Mouse (Mus musculus) kidney, embryonic 15.5 days (tissue): ENCODE measurements around the gene Shroom3. TPM values are rescaled to one million over a fixed set of nuclear protein-coding genes. Genes with fewer than 3 reads are reported as not detected.
A peak's percentile ranks its signal among the peaks of the same experiment; 100 is the strongest.

Experiments used
- ATAC-seq: fragments of 200-750 bp; cut with Nextera tagmentation; replicated peaks from 2 replicates; pipeline ENCODE4 v1.8.0; 2017; ENCODE audit warnings: moderate TSS enrichment; ENCODE audit not compliant: low FRiP score
- H3K27ac ChIP-seq: fragments of 300-500 bp; sonication (generic); 2 replicates; pipeline ENCODE4 v1.5.1; 2015; ENCODE audit warnings: mild to moderate bottlenecking, inconsistent platforms
- H3K27me3 ChIP-seq: fragments of 300-500 bp; sonication (generic); 2 replicates; pipeline ENCODE4 v1.6.1; 2015; ENCODE audit warnings: inconsistent platforms
- H3K36me3 ChIP-seq: fragments of 300-500 bp; sonication (generic); 2 replicates; pipeline ENCODE4 v1.6.1; 2015; ENCODE audit warnings: inconsistent platforms
- H3K4me1 ChIP-seq: fragments of 300-500 bp; sonication (generic); 2 replicates; pipeline ENCODE4 v1.6.1; 2015; ENCODE audit warnings: inconsistent platforms
- H3K4me2 ChIP-seq: fragments of 300-500 bp; sonication (generic); 2 replicates; pipeline ENCODE4 v1.6.1; 2015; ENCODE audit warnings: moderate library complexity, mild to moderate bottlenecking, inconsistent platforms
- H3K4me3 ChIP-seq: fragments of 300-500 bp; sonication (generic); replicated peaks from 2 replicates; pipeline ENCODE4 v1.5.1; 2015; ENCODE audit warnings: mild to moderate bottlenecking, inconsistent platforms
- H3K9ac ChIP-seq: fragments of 300-500 bp; sonication (generic); 2 replicates; pipeline ENCODE4 v1.6.1; 2015; ENCODE audit warnings: mild to moderate bottlenecking, inconsistent platforms
- H3K9me3 ChIP-seq: fragments of 300-500 bp; sonication (generic); replicated peaks from 2 replicates; pipeline ENCODE4 v1.6.1; 2016; ENCODE audit warnings: inconsistent platforms
- WGBS: fragments of 180-500 bp; shearing (Covaris S2); methylation state at CpG from one replicate; pipeline ENCODE4 v1.1.7; 2015; ENCODE audit warnings: mixed read lengths; 5-methylcytosine and 5-hydroxymethylcytosine counted together
- polyA plus RNA-seq: library from polyadenylated mRNA; unstranded; fragments of >200 nt; fragmentation: Nextera tagmentation; extraction: Ambion mirVana; gene quantifications from 2 replicates; pipeline ENCODE4 v1.2.1, GENCODE M21; 2015

Gene Shroom3
- polyA plus RNA-seq, 1 experiment from 2014 or later = 7.9 TPM

DNA sequence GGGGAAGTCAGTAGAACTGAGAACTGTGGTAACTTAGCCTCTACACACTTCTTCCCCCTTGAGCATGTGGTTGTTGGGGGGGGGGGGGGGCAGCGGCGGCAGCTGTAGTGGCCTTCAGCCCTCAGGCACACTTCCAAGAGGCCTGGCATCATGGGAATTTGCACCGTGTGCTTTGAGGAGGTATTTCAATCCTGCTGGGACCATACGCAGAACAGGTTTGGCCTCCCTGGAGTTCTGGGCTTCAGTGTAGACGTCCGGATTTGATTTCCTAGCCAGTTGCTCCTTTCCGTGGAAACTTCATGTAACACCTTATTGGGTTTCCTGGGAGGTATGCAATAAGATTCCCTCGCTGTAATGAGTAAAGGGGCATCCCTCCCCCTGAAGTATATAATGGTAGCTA, 105.8 kb downstream of the Shroom3 start:
- Histone ChIP-seq H3K9ac (no peak overlapping the region), H3K36me3 (no peaks in the 10 kb centered on the region), H3K4me2 (no peak overlapping the region), H3K4me3 (no peak overlapping the region), H3K27me3 (no peaks in the 10 kb centered on the region), H3K9me3 (no peaks in the 10 kb centered on the region), H3K27ac (no peak overlapping the region), H3K4me1 (peaks cover 21% of the 10 kb centered on the region)
- 48% methylated on average over 8 of the region's 8 CpGs for WGBS
- no peak for ATAC-seq

DNA sequence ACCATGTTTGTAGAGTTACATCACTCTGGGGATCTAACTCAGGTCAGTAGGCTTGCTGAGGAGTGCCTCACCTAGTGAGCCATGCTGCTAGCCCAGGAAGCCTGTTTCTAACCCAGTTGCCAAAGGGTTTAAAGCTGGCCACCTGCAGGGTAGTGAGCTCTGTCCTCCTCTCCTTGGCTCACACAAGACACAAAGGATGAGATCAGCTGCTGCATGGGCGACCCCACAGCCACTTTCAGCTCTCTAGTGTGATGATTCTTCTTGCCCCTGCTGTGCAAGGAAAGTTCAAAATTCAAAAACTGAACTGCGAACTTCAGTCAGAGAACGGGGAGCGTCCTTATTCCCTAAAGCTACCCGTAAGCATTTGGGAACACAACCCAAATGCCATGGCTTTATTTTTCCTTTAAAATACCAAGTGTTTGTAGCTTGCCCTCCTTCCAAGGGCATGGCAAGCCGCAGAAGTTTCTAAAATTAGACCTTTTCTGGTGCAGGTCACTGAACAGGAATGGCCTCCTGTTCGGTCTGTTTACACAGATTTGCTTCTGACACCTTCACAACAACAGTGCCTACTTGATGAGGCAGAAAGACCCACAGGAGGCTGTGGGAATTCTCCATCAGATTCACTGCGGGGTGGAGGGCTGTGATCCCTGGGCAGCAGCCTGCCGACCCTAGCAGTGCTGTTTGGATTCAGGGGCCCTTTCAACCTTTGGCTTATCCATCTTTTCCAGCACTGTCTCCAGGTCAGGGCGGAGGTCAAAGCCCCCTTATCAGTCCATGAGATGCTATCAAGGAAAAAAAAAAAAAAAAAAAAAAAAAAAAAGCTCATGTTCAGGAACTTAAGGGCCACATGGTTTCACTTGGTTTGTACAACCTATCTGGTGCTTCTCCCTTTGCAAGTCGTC, 113.1 kb downstream of the Shroom3 start:
- Histone ChIP-seq H3K4me3 (no peak overlapping the region), H3K9ac (no peak overlapping the region), H3K27ac (peak overlapping the region; percentile 33; the same call in 1 of the 2 replicates), H3K36me3 (no peaks in the 10 kb centered on the region), H3K9me3 (no peaks in the 10 kb centered on the region), H3K4me2 (no peak overlapping the region), H3K27me3 (no peaks in the 10 kb centered on the region), H3K4me1 (peaks cover 12% of the 10 kb centered on the region)
- 32% methylated on average over 11 of the region's 11 CpGs for WGBS
- ATAC-seq = peak; percentile 52; the same call in 1 of the 2 replicates

DNA sequence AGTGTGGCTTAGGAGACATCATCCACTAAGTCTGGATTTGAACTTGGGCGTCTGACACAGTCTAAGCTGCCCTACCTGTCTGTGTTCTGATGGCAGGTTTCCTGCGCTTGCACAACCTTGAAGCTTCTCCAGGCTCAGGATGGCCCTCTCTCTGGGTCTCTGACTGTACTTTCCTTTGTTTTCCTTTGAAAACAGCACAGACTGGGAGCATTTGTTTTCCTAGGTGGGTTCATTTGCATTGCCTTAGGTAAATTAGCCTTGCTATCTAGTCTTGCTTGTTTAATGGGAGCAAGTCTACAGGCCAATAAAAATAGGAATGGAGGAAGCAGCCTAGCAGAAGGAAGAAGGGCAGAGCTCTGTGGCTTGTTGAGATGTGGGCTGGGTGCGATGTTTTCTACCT, 114.7 kb downstream of the Shroom3 start:
- H3K4me1 ChIP-seq = peaks cover 12% of the 10 kb centered on the region
- no peaks in the 10 kb centered on the region for H3K9me3 ChIP-seq
- ATAC-seq = no peak
- H3K4me2 ChIP-seq = no peak overlapping the region
- no peak overlapping the region for H3K27ac ChIP-seq
- 83% methylated on average over 3 of the region's 3 CpGs for WGBS
- no peak overlapping the region for H3K9ac ChIP-seq
- no peak overlapping the region for H3K4me3 ChIP-seq
- no peaks in the 10 kb centered on the region for H3K27me3 ChIP-seq
- no peaks in the 10 kb centered on the region for H3K36me3 ChIP-seq

DNA sequence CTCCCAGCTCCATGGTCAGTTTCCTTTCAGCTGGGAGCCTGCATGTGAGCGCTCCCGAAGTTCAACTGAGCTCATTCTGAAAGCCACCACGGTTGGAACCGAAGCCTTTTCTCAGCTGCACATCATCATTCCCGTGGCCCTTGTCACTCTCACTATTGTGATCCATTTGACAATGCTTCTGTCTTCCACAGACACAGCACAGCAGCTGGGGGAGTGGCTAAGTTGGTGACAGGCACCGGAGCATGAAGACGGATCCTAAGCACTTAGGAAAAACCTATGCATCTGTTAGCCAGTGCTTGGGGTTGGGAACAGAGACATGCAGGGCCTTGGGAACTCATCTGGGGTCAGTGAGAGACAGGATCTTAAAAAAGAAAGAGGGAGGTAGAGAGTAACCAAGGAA, 121.1 kb downstream of the Shroom3 start:
- no peak overlapping the region for H3K27ac ChIP-seq
- H3K9ac ChIP-seq = no peak overlapping the region
- H3K4me3 ChIP-seq = no peak overlapping the region
- 48% methylated on average over 7 of the region's 7 CpGs for WGBS
- ATAC-seq = no peak
- no peaks in the 10 kb centered on the region for H3K36me3 ChIP-seq
- H3K4me2 ChIP-seq = no peak overlapping the region
- peaks cover 26% of the 10 kb centered on the region for H3K4me1 ChIP-seq
- no peaks in the 10 kb centered on the region for H3K27me3 ChIP-seq
- H3K9me3 ChIP-seq = no peaks in the 10 kb centered on the region

DNA sequence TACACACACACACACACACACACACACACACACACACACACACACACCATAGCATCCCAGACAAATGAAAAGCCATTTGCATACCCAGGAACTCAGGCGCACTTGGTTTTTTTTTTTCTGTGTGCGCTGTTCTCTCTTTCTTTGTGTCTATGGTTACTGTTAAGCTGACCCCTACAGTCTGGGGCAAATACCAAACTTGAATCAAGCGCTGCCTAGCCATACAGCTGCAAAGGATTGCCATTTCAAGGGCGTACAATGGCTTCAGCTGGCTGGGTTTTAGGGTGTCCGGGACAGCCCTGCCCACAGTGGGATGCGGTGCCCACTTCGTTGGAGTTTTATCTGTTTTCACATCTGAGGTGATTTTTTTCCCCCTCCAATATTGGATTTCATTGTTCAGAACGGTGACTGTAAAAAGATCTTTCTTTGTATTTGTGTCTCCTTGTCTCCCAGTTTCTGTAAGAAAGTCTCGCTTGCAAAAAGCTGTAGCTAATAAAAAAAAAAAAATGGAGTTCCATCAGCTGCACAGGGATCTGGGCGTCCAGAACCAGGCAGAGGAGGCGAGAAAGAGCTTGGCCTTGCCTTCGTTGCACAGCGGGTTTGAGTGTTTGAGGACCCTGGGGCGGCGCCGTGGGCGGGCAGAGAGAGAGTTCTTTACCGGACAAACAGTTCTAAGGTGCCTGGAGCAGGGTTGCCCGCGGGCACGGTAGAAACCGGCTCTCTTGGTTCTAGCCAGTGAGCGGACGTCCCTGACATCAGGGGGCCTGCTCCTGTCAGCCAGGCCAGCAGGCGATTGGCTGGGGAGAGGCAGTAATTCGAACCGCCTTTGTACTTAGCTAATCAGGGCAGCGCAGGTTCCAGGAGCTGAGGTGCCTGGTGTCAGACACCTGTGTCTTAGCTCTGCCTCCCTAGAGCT, 125.5 kb downstream of the Shroom3 start:
- Histone ChIP-seq H3K9me3 (no peaks in the 10 kb centered on the region), H3K4me2 (peak overlapping the region; percentile 55), H3K36me3 (no peaks in the 10 kb centered on the region), H3K4me3 (peak overlapping the region; percentile 35), H3K27me3 (no peaks in the 10 kb centered on the region), H3K9ac (0 out of 2 replicates have a peak overlapping the region, but pooled peaks have one; percentile 1), H3K4me1 (peaks cover 64% of the 10 kb centered on the region), H3K27ac (peak overlapping the region; percentile 72)
- 6% methylated on average over 28 of the region's 28 CpGs for WGBS
- peak; percentile 90 for ATAC-seq

DNA sequence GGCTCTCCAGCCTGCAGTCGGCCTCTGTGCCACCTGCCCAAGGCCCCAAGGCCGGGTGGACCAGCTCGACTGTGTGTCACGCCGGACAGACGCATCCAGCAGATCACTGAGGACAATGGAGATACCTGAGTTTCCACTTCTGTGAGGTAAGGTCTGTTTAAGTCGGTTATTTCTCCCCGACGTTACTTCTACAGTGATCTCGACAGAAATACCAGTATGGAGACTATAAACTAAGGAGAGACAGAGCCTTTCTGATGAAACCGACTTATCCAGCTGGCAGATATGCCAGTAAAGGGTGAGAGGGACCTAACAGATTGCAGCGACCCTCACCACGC, 126.1 kb downstream of the Shroom3 start:
- no peaks in the 10 kb centered on the region for H3K36me3 ChIP-seq
- peak overlapping the region; percentile 55 for H3K4me2 ChIP-seq
- peak overlapping the region; percentile 35 for H3K4me3 ChIP-seq
- no peak for ATAC-seq
- 27% methylated on average over 13 of the region's 13 CpGs for WGBS
- H3K27ac ChIP-seq = peak overlapping the region; percentile 72
- H3K9me3 ChIP-seq = no peaks in the 10 kb centered on the region
- no peaks in the 10 kb centered on the region for H3K27me3 ChIP-seq
- 0 out of 2 replicates have a peak overlapping the region, but pooled peaks have one; percentile 1 for H3K9ac ChIP-seq
- H3K4me1 ChIP-seq = peaks cover 64% of the 10 kb centered on the region

DNA sequence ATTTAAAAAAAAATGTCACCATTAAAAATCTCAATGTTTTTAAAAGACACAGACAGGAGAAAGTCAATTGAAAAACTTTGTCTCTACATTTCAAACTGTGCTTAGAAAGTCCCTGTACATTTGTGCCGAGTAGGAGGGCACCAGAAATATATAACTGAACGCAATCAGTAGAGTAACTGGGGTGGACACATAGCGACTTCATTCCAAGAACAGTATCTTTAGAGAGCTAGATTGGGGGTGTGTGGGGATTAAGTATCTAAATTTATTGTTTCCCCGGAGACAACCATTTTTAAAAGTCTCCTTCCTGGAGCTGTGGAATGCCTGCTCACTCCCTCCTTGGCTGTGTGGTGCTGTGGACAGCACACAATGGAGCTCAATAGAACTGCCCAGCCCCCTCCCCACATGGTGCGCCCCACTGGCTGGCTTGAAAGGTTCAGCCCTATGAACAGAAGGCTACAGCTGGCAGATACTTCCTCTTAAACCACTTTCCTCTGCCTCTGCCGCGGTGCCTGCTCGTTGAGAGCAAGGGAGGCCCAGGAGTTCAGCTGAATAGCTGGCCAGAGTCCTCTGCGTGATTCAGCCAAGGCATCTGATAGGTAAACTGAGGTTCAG, 127.8 kb downstream of the Shroom3 start:
- peak overlapping the region; percentile 38; the same call in 1 of the 2 replicates for H3K4me2 ChIP-seq
- peak overlapping the region; percentile 71 for H3K27ac ChIP-seq
- H3K36me3 ChIP-seq = no peaks in the 10 kb centered on the region
- ATAC-seq = peak; percentile 47
- H3K27me3 ChIP-seq = no peaks in the 10 kb centered on the region
- H3K4me3 ChIP-seq = no peak overlapping the region; the same call in 1 of the 2 replicates
- H3K9ac ChIP-seq = no peak overlapping the region
- H3K4me1 ChIP-seq = peaks cover 55% of the 10 kb centered on the region
- no peaks in the 10 kb centered on the region for H3K9me3 ChIP-seq
- 14% methylated on average over 9 of the region's 9 CpGs for WGBS

GRCm38 (mm10) chr5:92811761-92812160, 128.5 kb downstream of the Shroom3 start:
- H3K4me1 ChIP-seq = peaks cover 55% of the 10 kb centered on the region
- 27% methylated on average over 7 of the region's 7 CpGs for WGBS
- no peak overlapping the region for H3K9ac ChIP-seq
- ATAC-seq = no peak
- H3K4me3 ChIP-seq = no peak overlapping the region
- peak overlapping the region; percentile 78 for H3K27ac ChIP-seq
- H3K4me2 ChIP-seq = peak overlapping the region; percentile 28
- H3K27me3 ChIP-seq = no peaks in the 10 kb centered on the region
- no peaks in the 10 kb centered on the region for H3K9me3 ChIP-seq
- no peaks in the 10 kb centered on the region for H3K36me3 ChIP-seq

DNA sequence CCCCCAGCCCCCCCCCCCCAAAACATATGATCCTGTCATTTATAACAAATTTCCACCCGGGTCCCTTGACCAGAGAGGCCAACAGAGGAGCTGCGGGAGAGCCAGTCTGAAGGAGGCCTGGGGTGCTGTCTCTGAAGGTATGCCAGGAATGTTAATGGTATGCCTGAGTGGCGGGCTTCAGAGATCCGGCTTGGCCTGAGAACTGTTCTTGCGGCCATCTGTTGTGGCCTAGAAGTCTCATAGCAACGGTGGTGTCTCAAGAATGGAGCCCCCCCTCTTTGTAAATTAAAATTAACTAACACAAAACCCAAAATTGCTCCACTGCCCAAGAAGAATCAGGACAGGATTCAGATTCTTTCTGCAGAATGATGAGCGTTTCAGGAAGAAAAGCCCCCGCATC, 129.7 kb downstream of the Shroom3 start:
- H3K9ac ChIP-seq = no peak overlapping the region
- H3K36me3 ChIP-seq = no peaks in the 10 kb centered on the region
- no peaks in the 10 kb centered on the region for H3K9me3 ChIP-seq
- ATAC-seq = peak; percentile 66
- H3K27ac ChIP-seq = peak overlapping the region; percentile 78
- peaks cover 52% of the 10 kb centered on the region for H3K4me1 ChIP-seq
- no peak overlapping the region for H3K4me3 ChIP-seq
- H3K27me3 ChIP-seq = no peaks in the 10 kb centered on the region
- 16% methylated on average over 8 of the region's 8 CpGs for WGBS
- peak overlapping the region; percentile 28 for H3K4me2 ChIP-seq

DNA sequence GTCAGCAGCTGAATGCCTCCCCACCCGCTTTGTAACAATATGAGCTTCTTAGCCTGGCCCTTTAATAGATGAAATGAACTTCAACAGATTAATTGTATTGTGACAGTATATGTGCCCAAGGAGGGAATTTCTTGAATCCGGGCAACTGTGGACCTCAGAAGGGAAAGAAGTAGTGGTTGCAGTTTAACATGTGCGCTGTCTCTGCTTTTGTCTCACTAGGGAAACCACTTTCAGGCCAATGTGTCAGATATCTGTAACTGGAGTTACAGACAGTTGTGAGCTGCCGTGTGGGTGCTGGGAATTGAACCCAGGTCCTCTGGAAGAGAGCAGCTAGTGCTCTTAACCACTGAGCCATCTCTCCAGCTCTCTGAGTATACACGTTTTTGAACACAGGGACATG, 130.3 kb downstream of the Shroom3 start:
- no peak for ATAC-seq
- Histone ChIP-seq H3K9ac (no peak overlapping the region), H3K4me2 (no peak overlapping the region), H3K9me3 (no peaks in the 10 kb centered on the region), H3K36me3 (no peaks in the 10 kb centered on the region), H3K4me3 (no peak overlapping the region), H3K27ac (peak overlapping the region; percentile 28; the same call in 1 of the 2 replicates), H3K27me3 (no peaks in the 10 kb centered on the region), H3K4me1 (peaks cover 46% of the 10 kb centered on the region)
- whole genome bisulfite sequencing = 83% methylated on average over 5 of the region's 5 CpGs

- no peak overlapping the region for H3K4me3 ChIP-seq
- H3K36me3 ChIP-seq = no peaks in the 10 kb centered on the region
- no peak overlapping the region for H3K27ac ChIP-seq
- no peak overlapping the region for H3K9ac ChIP-seq
- no peak overlapping the region for H3K4me2 ChIP-seq
- no peaks in the 10 kb centered on the region for H3K27me3 ChIP-seq
- no peaks in the 10 kb centered on the region for H3K9me3 ChIP-seq
- ATAC-seq = no peak
- WGBS = 80% methylated on average over 3 of the region's 3 CpGs
- peaks cover 35% of the 10 kb centered on the region for H3K4me1 ChIP-seq
Measured at GRCm38 (mm10) chr5:92814621-92815020, 131.4 kb downstream of the Shroom3 start.
